Mouse (Mus musculus) cerebellum, adult 9-10 months (tissue): ENCODE measurements around the gene Myo7a.

Experiments
- DNase-seq: peaks from one replicate; pipeline ENCODE4 v3.0.0; 2022

The Myo7a gene

DNA sequence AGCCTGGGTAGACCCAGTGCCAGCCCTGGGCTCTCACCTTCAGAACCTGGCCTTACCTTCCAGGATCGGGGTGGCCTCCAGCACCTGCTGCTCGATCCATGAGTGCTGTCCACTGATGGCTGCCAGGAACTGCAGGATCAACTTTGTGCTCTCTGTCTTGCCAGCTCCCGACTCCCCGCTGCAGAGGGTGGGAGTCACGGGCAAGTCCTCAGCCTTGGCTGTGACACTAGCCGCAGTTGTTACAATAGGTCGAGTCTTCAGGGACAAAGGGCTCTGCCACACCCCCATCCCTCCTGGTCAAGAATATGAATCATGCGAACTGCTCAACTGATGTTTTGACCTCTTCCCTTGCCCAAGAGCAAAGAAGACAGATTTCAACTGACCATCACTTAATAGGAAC, 21.8 kb downstream of the Myo7a start:
- DNase-seq, result no peak

DNA sequence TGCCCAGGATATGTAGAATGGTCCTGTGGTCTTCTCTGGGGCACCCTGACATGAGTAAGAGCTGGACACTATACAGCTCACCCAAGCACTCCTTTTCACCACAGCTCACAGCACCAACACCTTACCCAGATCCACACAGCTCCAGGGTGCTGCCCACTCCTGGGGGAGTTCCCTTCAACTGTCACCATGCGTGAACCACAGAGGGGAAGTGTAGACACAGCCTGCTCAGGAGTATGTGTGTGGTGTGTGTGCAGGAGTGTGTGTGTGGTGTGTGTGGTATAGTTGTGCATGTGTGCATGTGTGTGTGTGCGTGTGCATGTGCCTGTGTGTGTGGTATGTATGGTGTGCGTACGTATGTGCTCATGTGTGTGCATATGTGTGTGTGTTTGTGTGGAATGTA, 23.5 kb downstream of the Myo7a start:
- DNase-seq, result no peak

DNA sequence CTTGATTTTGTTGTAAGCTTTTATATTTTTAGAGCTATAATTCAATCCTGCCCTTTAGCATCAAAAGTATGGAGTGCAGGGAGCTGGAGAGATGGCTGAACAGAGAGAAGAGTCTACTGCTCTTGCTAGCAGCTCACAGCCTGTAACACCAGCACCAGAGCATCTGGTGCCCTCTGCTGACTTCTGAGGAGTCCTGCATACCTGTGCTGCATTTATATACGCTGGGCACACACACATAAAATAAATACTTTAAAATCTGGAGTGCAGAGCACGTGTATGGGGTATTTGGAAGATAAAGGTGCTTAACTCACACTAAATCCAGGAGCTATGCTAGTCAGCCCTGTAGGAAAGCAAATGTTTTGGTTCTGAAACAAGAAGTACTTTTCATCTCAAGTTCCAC, 33.0 kb downstream of the Myo7a start:
- no peak for DNase-seq

DNA sequence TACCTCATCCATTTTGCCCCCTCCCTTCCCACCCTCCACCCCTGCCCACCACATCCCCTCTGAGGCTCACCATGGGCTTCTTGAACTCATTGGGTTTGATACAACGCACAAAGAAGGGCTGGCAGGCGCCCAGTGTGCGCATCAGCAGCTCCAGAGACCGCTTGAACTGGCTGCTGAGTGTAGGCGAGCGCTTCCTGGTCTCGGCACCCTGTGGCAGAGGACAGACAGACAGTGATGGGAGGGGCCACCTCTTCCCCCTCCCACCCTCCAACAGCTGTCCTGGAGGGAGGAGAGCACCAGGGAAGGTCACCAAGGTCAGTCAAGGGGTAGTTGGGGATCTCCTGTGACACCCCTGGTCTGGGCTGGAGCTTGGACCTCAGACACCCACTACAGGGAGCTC, 34.0 kb downstream of the Myo7a start:
- DNase-seq, result no peak

DNA sequence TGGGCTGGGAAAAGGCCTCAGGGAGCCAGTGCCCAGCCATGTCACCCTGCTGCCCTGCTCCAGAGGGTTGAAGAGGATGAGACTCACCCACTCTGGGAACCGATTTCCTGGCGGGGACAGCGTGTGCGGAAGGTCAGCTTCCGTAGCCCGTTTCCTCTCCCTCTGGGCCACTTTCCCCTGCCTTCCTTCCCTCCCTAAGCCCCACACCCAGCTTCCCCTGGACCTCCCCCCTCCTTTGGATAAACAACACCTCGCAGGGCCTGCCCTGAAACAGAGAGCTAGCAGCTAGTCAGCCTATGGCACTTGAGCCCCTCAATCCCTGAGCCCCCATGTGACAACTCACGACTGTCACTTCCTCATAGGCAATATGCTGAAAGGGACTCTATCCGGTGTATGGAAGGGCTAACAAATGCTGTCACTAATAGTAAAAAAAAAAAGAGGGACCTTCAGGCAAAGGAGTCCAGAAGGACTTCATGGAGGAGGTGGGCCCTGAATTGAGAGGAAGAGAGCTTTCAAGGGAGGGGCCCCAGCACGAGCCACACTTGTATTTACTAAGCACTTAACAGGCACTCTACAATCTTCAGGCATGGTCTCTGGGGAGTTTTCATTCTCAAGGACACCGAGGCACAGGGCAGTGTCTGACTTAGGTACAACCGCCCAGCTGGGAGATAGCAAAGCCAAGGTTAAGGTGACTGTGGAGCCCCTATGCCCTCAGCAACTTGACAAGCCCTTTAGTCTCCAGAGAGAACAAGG, 34.6 kb downstream of the Myo7a start:
- no peak for DNase-seq

DNA sequence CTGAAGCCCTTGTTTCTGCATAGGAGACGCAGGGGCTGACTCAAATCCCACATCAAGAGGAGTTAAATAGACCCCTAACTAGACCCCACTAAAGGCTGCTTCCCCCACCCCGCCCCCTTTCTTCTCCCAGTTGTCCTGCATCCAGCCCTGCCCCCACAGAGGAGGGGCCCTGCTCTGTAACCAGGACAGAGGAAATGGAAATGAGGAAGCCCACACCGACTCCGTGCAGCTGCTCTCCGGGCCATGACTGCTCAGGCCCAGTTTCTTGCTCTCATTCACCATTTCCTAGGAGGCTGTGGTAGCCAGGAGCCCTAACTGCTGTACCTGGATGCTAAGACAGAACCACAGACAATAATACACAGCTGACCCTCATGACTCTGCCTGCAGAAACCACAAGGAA, 36.9 kb downstream of the Myo7a start:
- no peak for DNase-seq

DNA sequence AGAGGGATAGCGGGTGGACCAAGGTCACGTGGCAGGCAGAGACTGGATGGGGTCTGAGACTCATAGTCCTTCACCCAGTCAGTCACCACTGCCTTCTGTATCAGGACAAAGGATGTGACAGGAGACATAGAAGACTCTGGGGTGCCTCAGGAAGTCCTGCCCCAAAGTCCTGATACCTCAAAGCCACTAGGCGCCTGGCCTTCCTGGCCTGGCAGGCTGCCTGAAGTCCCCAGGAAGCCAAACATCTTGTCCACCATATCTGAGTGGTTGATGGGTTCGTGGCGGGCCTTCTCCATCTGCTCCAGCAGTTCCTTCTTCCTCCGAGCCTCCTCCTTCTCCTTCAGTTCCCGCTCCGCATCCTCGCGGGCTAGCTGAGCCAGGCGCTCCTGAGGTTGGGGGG, 41.9 kb downstream of the Myo7a start:
- no peak for DNase-seq

DNA sequence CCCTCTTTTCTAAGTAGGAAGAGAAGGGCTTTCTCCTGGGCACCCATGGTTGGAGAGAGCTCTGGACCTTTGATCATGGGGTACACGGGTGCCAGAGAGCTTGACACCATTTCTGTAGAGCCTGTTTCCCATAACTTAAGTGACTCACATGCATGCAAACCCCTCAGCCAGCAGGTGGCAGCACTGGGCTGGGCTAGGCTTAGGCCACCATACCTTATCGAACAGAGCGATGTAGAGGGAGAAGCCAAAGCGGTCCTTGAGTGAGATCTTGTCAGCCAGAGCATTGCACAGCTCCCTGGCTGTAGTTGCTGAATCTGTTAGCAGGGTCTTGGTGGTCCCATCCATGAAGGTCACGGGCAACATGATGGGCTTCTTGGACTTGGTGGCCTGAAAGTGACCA, 47.7 kb downstream of the Myo7a start:
- DNase-seq, result peak; percentile 82

DNA sequence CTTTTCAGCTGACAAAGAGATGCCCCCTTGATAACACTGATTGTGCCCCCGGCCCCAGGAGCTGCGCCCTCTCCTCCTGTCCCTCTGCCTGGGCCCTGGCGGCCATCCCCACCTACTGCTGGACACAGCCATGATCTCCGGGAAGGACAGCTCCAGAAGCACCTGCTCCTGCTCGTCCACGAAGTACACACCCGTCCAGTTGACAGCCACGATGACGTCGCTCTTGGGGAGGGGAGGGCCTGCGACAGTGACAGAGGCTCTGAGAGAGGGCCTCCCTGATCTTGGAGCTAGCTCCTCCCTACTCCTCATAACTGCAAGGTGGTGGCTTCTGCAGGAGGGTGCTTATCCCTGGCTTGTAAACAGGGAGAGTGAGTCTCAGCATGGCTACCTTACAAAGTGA, 53.1 kb downstream of the Myo7a start:
- DNase-seq, result no peak

DNA sequence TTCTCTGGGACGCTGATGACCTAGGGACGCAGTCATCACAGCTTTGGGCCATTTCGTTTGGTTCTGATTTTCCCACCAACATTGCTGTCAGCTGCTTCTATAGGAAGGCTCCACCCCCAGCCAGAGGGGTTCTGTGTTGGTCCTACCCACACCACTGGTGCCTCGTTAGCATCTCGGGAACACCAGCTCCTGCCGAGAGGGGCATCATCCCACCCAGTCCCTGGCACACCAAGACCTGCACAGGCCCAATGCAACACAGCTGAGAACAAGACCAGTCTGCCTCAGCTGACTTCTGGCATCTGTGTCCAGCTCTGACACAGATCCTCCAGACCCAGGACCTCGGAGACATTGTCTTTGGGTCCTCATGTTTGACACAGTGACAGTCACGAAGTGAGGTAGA, 64.4 kb downstream of the Myo7a start:
- no peak for DNase-seq

DNA sequence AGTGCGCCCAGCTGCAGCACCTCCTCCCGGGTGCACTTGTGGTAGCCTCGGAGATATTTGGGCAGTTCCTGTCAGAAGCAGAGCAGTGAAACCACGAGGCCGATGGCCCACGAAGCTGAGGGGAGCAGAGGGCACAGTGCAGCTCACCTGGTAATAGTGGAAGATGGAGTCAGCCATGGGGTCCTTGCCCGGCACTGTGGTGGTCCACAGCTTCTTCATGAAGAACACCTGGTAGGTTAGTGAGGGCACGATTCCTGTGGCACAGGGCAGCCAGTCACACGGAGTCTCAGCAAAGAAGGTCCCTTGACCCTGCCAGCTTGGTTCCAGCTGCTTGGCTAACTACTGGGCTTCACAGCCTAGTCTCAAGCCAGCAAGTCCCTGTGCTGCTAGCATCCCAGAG, 64.9 kb downstream of the Myo7a start:
- DNase-seq, result no peak

DNA sequence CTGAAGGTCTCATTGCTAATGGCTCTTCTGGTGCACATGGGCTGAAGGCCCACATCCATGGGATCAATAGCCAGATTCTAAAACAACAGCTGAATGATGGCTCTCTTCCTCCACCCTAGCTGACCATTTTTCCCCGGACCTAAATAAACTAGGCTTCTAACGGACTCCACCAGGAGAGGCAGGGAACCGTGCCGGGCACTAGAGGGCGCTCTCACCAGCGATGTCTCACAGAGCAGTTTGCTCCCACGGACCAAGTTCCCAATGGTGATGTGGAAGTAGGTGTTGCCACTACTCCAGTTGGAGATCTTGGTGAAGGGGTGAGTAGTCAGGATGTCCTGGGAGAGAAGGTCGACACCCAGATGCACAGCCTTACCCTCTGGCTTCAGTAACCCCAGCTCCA, 67.3 kb downstream of the Myo7a start:
- peak; percentile 23 for DNase-seq

DNA sequence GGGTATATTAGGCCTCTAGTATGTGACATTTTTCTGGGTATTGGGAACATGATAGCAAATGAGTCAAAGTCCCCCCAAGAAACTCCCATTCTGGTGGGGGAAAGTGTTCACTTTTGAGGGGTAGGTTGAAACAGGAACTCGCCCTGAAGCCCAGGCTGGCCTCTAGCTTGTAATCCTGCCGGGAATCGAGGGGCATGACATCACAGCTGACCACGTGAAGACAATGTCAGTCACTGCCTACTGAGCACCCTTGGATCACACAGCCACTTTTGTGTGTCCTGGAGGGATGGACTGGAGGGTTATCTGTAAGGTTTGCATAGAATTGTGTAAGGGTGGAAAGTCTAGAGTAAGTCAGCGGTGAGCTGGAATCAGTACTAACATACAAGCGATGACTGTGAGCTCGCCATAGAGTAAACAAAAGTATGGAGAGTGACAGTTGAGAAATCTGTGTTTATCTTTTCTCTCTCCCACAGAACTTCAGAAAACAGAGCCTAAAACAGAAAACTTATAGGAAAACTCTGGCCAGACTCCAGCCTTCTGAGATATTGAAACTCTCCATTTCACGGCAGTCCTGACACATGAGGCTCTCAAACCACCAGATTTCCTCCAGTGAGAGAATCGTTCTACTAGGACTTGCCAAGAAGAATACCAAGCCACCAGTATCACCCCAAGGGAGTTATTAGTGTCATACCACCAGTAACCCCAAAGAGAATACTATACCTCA, 71.1 kb downstream of the Myo7a start:
- no peak for DNase-seq

DNA sequence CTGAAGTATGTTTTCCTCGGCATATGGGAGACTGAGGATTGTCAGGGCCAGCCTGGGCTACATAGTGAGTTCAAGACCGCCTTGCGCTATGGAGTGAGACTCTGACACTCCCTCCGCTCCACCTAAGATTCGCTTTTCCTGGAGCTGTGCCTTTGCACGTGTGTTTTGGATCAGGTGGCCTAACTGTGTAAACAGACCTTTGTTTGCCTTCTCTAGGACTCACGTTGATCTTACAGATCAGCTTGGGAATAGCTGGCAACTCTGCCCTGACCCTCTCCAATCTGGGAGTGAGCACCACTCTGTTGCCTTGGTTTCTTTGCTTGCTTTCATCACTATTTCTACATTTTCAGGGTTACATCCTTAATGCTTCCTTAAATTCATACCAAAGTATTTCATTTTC, 116.7 kb downstream of the Myo7a start:
- no peak for DNase-seq
